Mouse (Mus musculus): ENCODE results near the gene Cnmd. TPM values are rescaled to one million over a fixed set of nuclear protein-coding genes. Genes with fewer than 3 reads are reported as not detected.

Gene Cnmd
- polyA plus RNA-seq, 1 experiment from 2014 or later, result 66.9 TPM

- Histone ChIP-seq H3K4me3 (no peak overlapping the region), H3K9me3 (replicated peaks) (no peaks in the 10 kb centered on the region), H3K36me3 (no peaks in the 10 kb centered on the region), H3K9ac (no peak overlapping the region), H3K27me3 (no peaks in the 10 kb centered on the region), H3K27ac (peak overlapping the region; percentile 62; the same call in 1 of the 2 replicates), H3K4me1 (peaks cover 29% of the 10 kb centered on the region), H3K4me2 (replicated peaks) (no peak overlapping the region)
- peak; percentile 47 for ATAC-seq (ENCODE audit: low FRiP score)
- WGBS, result 59% methylated on average over 5 of the region's 5 CpGs
Measured at GRCm38 (mm10) chr14:79672567-79672966, 10.6 kb upstream of the Cnmd start.

- Histone ChIP-seq H3K27me3 (no peaks in the 10 kb centered on the region), H3K36me3 (no peaks in the 10 kb centered on the region), H3K4me3 (no peak overlapping the region), H3K4me1 (peaks cover 18% of the 10 kb centered on the region), H3K4me2 (replicated peaks) (no peak overlapping the region), H3K9me3 (replicated peaks) (no peaks in the 10 kb centered on the region), H3K9ac (no peak overlapping the region), H3K27ac (no peak overlapping the region)
- 81% methylated on average over 3 of the region's 3 CpGs for WGBS
- no peak for ATAC-seq (ENCODE audit: low FRiP score)
Measured at GRCm38 (mm10) chr14:79671008-79671407, 9.0 kb upstream of the Cnmd start.

- 16% methylated on average over 33 of the region's 33 CpGs for WGBS
- peak; percentile 75 for ATAC-seq (ENCODE audit: low FRiP score)
- Histone ChIP-seq H3K9me3 (replicated peaks) (no peaks in the 10 kb centered on the region), H3K36me3 (no peaks in the 10 kb centered on the region), H3K4me2 (replicated peaks) (peak overlapping the region; percentile 50), H3K4me3 (peak overlapping the region; percentile 20), H3K27me3 (peaks cover 7% of the 10 kb centered on the region; the same call in 1 of the 2 replicates), H3K4me1 (peaks cover 30% of the 10 kb centered on the region), H3K27ac (peak overlapping the region; percentile 57; the same call in 1 of the 2 replicates), H3K9ac (peak overlapping the region; percentile 39)
Measured at GRCm38 (mm10) chr14:79661005-79661917, 709 bp downstream of the Cnmd start.

GRCm38 (mm10) chr14:79660467-79660866, 1.5 kb downstream of the Cnmd start:
- H3K27ac ChIP-seq, result no peak overlapping the region; the same call in 1 of the 2 replicates
- 44% methylated on average over 5 of the region's 5 CpGs for WGBS
- H3K27me3 ChIP-seq, result peaks cover 7% of the 10 kb centered on the region; the same call in 1 of the 2 replicates
- H3K9ac ChIP-seq, result no peak overlapping the region
- no peak for ATAC-seq (ENCODE audit: low FRiP score)
- no peaks in the 10 kb centered on the region for H3K36me3 ChIP-seq
- H3K4me2 ChIP-seq (replicated peaks), result peak overlapping the region; percentile 50; the same call in 1 of the 2 replicates
- no peaks in the 10 kb centered on the region for H3K9me3 ChIP-seq (replicated peaks)
- H3K4me1 ChIP-seq, result peaks cover 30% of the 10 kb centered on the region
- H3K4me3 ChIP-seq, result no peak overlapping the region

DNA sequence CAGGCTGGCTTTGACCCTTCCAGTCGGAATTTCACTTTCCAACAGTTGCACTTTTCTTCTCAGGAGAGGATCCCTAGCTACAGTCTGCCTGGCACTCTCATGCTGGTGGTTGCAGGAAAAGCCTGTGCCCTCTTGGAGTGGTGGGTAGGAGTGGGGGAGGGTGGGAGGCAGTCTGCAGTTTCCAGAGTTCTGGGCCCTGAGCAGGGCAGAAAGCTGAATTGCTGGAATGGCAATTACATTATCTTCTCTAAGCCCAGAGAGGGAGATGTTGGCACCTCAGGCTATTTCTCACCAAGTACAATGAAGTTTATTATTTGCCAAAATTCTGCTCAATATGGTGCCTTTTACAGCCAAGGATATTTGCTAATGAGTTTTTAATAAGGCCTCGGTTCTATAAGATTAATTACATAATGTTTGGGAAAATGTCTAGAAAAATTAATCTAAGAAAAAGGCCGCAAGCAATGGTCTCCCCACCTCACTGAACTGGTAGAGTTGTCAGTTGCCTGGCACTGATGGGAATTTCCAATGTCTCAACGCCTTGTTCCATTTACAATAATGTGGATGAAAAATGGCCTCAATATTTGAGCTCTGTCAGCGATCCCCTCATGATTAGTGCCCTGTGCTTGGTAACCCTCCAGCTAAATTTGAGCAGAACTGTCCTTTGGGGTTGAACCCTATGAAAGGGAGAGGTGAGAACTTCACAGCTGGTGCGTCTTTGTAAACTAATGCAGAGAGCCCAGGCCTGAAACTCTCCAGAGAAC, 3.0 kb downstream of the Cnmd start:
- H3K27me3 ChIP-seq, result peaks cover 7% of the 10 kb centered on the region; the same call in 1 of the 2 replicates
- peak; percentile 61 for ATAC-seq (ENCODE audit: low FRiP score)
- no peak overlapping the region for H3K9ac ChIP-seq
- no peak overlapping the region for H3K4me3 ChIP-seq
- H3K4me2 ChIP-seq (replicated peaks), result no peak overlapping the region
- no peaks in the 10 kb centered on the region for H3K9me3 ChIP-seq (replicated peaks)
- H3K36me3 ChIP-seq, result no peaks in the 10 kb centered on the region
- WGBS, result 58% methylated on average over 6 of the region's 6 CpGs
- H3K27ac ChIP-seq, result peak overlapping the region; percentile 79; the same call in 1 of the 2 replicates
- peaks cover 30% of the 10 kb centered on the region for H3K4me1 ChIP-seq

- no peaks in the 10 kb centered on the region for H3K36me3 ChIP-seq
- H3K4me2 ChIP-seq (replicated peaks), result no peak overlapping the region
- H3K4me3 ChIP-seq, result no peak overlapping the region
- 71% methylated on average over 5 of the region's 5 CpGs for WGBS
- ATAC-seq (ENCODE audit: low FRiP score), result no peak
- H3K27me3 ChIP-seq, result peaks cover 7% of the 10 kb centered on the region; the same call in 1 of the 2 replicates
- no peaks in the 10 kb centered on the region for H3K9me3 ChIP-seq (replicated peaks)
- H3K4me1 ChIP-seq, result peaks cover 30% of the 10 kb centered on the region
- no peak overlapping the region for H3K9ac ChIP-seq
- H3K27ac ChIP-seq, result peak overlapping the region; percentile 79
Measured at GRCm38 (mm10) chr14:79658286-79658685, 3.7 kb downstream of the Cnmd start.

DNA sequence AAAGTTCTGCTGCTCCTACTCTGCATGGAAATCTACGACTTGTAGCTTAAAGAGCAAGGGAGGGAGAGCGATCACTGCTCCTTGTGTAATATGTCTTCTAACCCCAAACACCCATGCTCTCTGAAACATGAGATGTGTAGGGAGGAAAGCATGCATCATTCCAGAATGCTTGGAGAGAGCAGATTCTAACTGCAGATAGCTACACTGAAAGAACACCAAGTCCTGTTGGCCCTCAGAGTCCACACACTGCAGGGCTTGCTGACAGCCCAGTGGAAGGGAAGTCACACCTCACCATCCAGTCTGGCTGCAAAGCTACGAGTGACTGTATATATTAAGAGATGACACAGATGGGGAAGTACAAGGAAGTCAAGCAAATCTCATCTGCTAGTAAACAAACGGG, 9.3 kb downstream of the Cnmd start:
- H3K27me3 ChIP-seq, result no peaks in the 10 kb centered on the region
- ATAC-seq (ENCODE audit: low FRiP score), result no peak
- no peak overlapping the region for H3K27ac ChIP-seq
- no peak overlapping the region for H3K9ac ChIP-seq
- no peaks in the 10 kb centered on the region for H3K36me3 ChIP-seq
- 80% methylated on average over 4 of the region's 4 CpGs for WGBS
- H3K4me3 ChIP-seq, result no peak overlapping the region
- H3K4me1 ChIP-seq, result peaks cover under 1% of the 10 kb centered on the region; the same call in 1 of the 2 replicates
- H3K4me2 ChIP-seq (replicated peaks), result no peak overlapping the region
- H3K9me3 ChIP-seq (replicated peaks), result no peaks in the 10 kb centered on the region

DNA sequence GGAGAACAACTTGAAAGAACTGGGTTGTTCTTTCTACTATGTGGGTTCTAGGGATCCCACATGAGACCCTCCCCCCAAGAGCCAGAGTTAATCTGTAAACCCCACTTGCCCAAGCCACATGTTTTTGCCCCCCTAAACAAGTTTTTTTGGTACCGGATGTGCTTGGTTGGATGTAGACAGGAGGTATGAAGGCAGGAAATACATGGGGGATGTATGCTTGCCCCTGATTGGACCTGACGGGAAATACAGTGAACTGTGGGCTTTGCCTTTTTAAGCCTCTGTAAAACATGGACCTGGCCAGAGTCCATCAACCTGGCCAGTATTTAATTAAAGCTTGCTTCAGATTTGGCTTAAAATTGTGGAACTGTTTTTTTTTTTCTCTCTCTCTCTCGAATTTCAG, 12.3 kb downstream of the Cnmd start:
- Histone ChIP-seq H3K27me3 (no peaks in the 10 kb centered on the region), H3K9me3 (replicated peaks) (no peaks in the 10 kb centered on the region), H3K4me2 (replicated peaks) (no peak overlapping the region), H3K4me1 (peaks cover 6% of the 10 kb centered on the region), H3K9ac (no peak overlapping the region), H3K27ac (no peak overlapping the region), H3K36me3 (no peaks in the 10 kb centered on the region), H3K4me3 (no peak overlapping the region)
- ATAC-seq (ENCODE audit: low FRiP score), result no peak
- WGBS, result 90% methylated on average over 3 of the region's 3 CpGs

DNA sequence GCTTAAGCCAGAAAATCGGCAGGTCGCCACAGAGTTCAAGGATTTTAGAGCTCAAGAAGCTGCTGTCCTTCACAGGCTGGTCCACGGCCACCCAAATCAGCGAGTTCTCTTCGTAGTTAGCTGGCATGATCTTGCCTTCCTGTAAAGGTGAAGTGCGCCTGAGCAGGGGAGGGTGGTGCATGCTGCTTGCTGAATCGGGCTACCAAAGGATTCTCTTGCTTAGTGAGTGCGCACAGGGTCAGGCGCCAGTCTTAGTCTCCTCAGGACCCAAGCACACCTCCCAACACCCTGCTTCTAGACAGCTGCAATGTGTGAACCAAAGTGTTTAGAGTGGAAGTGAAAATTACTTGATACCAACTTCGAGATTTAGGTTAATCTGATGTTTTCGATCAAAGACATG, 16.6 kb downstream of the Cnmd start:
- no peaks in the 10 kb centered on the region for H3K36me3 ChIP-seq
- no peak for ATAC-seq (ENCODE audit: low FRiP score)
- H3K27me3 ChIP-seq, result no peaks in the 10 kb centered on the region
- H3K4me1 ChIP-seq, result peaks cover 6% of the 10 kb centered on the region
- H3K9ac ChIP-seq, result no peak overlapping the region
- 32% methylated on average over 11 of the region's 11 CpGs for WGBS
- no peaks in the 10 kb centered on the region for H3K9me3 ChIP-seq (replicated peaks)
- H3K4me2 ChIP-seq (replicated peaks), result peak overlapping the region; percentile 8; the same call in 1 of the 2 replicates
- H3K4me3 ChIP-seq, result no peak overlapping the region
- no peak overlapping the region for H3K27ac ChIP-seq

DNA sequence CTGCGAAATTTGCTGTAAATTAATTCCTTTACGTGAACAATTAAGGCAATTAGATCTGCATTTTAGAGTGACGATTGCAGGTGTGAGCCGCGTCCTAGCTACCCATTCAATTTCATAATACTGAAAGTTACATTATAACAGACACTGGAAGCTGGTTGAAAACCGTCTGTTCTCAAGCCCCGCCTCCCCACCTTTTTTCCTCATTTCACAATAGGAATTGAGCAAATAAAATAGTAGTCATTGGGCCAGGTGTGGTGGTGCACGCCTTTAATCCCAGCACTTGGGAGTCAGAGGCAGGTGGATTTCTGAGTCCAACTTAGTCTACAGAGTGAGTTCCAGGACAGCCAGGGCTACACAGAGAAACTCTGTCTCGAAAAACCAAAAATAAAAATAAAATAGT, 19.9 kb downstream of the Cnmd start:
- peaks cover 6% of the 10 kb centered on the region for H3K4me1 ChIP-seq
- no peak for ATAC-seq (ENCODE audit: low FRiP score)
- H3K4me2 ChIP-seq (replicated peaks), result no peak overlapping the region
- H3K9me3 ChIP-seq (replicated peaks), result no peaks in the 10 kb centered on the region
- no peak overlapping the region for H3K9ac ChIP-seq
- H3K4me3 ChIP-seq, result no peak overlapping the region
- H3K27ac ChIP-seq, result no peak overlapping the region
- H3K27me3 ChIP-seq, result no peaks in the 10 kb centered on the region
- H3K36me3 ChIP-seq, result no peaks in the 10 kb centered on the region
- WGBS, result 86% methylated on average over 9 of the region's 9 CpGs

- no peak overlapping the region for H3K4me2 ChIP-seq (replicated peaks)
- WGBS, result 84% methylated on average over 4 of the region's 4 CpGs
- H3K4me3 ChIP-seq, result no peak overlapping the region
- no peaks in the 10 kb centered on the region for H3K4me1 ChIP-seq
- H3K36me3 ChIP-seq, result peaks cover 4% of the 10 kb centered on the region; the same call in 1 of the 2 replicates
- H3K27ac ChIP-seq, result no peak overlapping the region
- H3K27me3 ChIP-seq, result no peaks in the 10 kb centered on the region
- ATAC-seq (ENCODE audit: low FRiP score), result no peak
- H3K9ac ChIP-seq, result no peak overlapping the region
- no peaks in the 10 kb centered on the region for H3K9me3 ChIP-seq (replicated peaks)
Measured at GRCm38 (mm10) chr14:79636814-79637213, 25.2 kb downstream of the Cnmd start.

- no peak for ATAC-seq (ENCODE audit: low FRiP score)
Measured at GRCm38 (mm10) chr14:79633196-79633595, 28.8 kb downstream of the Cnmd start.

More at GRCm38 (mm10) chr14:79633196-79633595, 28.8 kb downstream of the Cnmd start:
- Histone ChIP-seq H3K9me3 (replicated peaks) (no peaks in the 10 kb centered on the region), H3K9ac (no peak overlapping the region), H3K4me3 (no peak overlapping the region), H3K27me3 (no peaks in the 10 kb centered on the region), H3K27ac (no peak overlapping the region), H3K4me1 (no peaks in the 10 kb centered on the region), H3K36me3 (peaks cover 21% of the 10 kb centered on the region), H3K4me2 (replicated peaks) (no peak overlapping the region)
- 95% methylated on average over 2 of the region's 2 CpGs for WGBS

Measured in hindbrain, embryonic 12.5 days (tissue).